Mouse (Mus musculus) stomach, postnatal 0 days (tissue): Measurements from ENCODE around the gene Ttc30a1.

Experiments used
- CTCF ChIP-seq: IDR thresholded peaks from 2 replicates; pipeline ENCODE4 v1.5.1; 2016; ENCODE audit warnings: antibody characterized with exemption, low read depth, mild to moderate bottlenecking, moderate library complexity
- EP300 ChIP-seq: optimal IDR thresholded peaks from 2 replicates; pipeline ENCODE3; 2016; ENCODE audit warnings: antibody characterized with exemption

DNA sequence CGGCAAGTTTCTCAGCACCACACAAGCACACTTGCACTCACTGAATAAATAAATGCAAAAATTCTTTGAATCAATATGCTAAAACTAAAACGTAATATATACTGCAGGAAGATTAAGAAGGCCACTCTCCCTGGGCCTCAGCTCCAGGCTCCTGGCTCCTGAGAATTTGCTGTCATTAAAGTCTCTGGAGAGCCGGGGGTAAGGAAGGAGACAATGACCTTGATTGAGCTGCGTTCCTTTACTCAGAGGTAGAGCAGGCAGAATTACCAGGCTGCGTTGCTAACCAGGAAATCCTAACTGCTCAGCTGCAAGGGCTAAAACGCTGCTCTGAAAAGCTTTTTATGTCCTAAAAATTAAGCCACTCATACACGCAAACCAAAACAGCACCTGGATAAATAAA, 48.2 kb downstream of the Ttc30a1 start:
- TF ChIP-seq CTCF, result no peak
- no peak for TF ChIP-seq EP300
